Mouse (Mus musculus): ENCODE measurements around the gene Lrfn3. TPM values are rescaled to one million over a fixed set of nuclear protein-coding genes. Genes with fewer than 3 reads are reported as not detected.
A peak's percentile ranks its signal among the peaks of the same experiment; 100 is the strongest.

Gene Lrfn3
- total RNA-seq, 1 experiment = 2.6 TPM

DNA sequence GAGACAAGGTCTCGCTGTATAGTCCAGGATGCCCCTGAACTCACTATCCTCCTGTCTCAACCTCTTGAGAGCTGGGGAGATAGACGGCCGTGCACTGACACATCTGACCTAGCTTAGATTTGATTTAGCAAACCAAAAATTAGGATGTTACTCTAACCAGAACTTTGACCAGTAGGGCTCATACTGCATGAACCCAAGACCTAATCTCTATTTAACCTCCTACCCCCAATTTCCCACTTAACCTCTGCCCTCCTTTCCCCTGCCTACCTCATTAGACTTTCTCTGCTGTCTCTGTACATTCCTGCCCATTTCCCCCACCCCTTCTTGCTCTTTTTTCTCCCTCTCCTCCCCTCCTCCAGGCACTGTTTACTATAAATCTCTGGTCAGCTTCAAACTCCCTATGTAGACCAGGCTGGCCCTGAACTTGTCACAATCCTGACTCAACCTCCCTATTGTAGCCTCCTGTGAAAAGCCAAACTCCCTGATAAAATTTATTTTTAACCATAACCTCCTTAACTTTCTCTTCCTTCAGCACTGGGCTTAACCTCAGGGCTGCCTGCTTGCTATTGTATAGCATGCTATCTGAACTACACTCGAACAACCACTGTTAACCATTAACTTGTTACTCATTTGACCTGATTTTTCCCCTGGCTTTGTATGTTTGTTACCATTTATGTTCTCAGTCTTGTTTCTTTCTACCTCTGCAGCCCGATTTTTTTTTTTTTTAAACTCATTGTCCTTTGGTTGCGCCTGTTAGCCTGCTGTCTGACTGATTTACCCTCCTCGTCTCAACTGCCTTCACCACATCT is 4.0 kb downstream of the Lrfn3 start:
- TF ChIP-seq ZNF384 (IDR thresholded peaks at IDR 0.05; ENCODE audit: low read depth, low read length) (no peak), CHD2 (IDR thresholded peaks at IDR 0.05; ENCODE audit: low read depth, low read length) (no peak)
- H3K27ac ChIP-seq (ENCODE audit: insufficient read depth, low read depth, low read length, poor library complexity, severe bottlenecking) = no peak overlapping the region
- no peak overlapping the region for H3K4me3 ChIP-seq (ENCODE audit: insufficient read depth in 1 of 2, low read depth in 1 of 2, low read length in 2 of 2, poor library complexity in 1 of 2, severe bottlenecking in 1 of 2)
- no peaks in the 10 kb centered on the region for H3K9me3 ChIP-seq (ENCODE audit: control insufficient read depth, insufficient read depth, low read depth, low read length)
- peaks cover 0 to 15% of the 10 kb centered on the region in 2 experiments; a peak in 2 of 4 replicates for H3K4me1 ChIP-seq (ENCODE audit: control insufficient read depth in 2 of 2, insufficient read depth in 2 of 2, low read length in 2 of 2, poor library complexity in 1 of 2)
- in situ Hi-C loops (cut with MboI; ENCODE audit: low sequenced_read_pairs in 2 of 2, unreplicated experiment in 2 of 2) = no loop called here
- H3K9ac ChIP-seq (ENCODE audit: insufficient read depth, low read depth, low read length, poor library complexity, severe bottlenecking) = no peak overlapping the region
- no peak for DNase-seq (ENCODE audit: low read depth, low spot score)
- H3K36me3 ChIP-seq (ENCODE audit: control insufficient read depth, insufficient read depth, low read length, poor library complexity, severe bottlenecking) = no peaks in the 10 kb centered on the region

DNA sequence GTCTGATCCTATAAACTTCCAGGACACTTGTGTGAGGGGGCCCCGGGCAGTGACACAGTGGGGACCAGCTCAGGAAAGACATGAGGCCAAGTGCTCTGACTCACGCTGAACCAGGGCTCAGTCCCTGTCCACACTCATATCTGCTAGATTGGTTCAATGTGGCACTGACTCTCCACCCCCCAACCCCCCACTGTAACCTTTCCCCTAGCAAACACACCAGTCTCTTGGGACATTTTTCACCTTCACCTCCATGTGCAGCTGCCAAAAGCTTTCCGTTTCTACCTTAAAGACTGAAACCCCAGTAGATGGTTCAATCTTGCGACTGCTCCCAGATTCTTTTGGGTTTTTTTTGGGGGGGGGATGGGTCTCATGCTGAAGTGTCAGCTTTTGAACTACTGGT is 8.5 kb downstream of the Lrfn3 start:
- TF ChIP-seq HCFC1 (IDR thresholded peaks at IDR 0.05; ENCODE audit: borderline replicate concordance, insufficient read depth, low read length) (no peak), ZC3H11A (IDR thresholded peaks at IDR 0.05; ENCODE audit: borderline replicate concordance, low read depth, low read length) (no peak), ZNF384 (IDR thresholded peaks at IDR 0.05; ENCODE audit: low read depth, low read length) (no peak), CHD2 (IDR thresholded peaks at IDR 0.05; ENCODE audit: low read depth, low read length) (no peak), MAFK (IDR thresholded peaks at IDR 0.05; ENCODE audit: insufficient read depth, low read depth, low read length) (no peak)
- Histone ChIP-seq H3K9ac (ENCODE audit: insufficient read depth, low read depth, low read length, poor library complexity, severe bottlenecking) (no peak overlapping the region), H3K36me3 (ENCODE audit: control insufficient read depth, insufficient read depth, low read length, poor library complexity, severe bottlenecking) (no peaks in the 10 kb centered on the region), H3K4me1 (ENCODE audit: control insufficient read depth in 2 of 2, insufficient read depth in 2 of 2, low read length in 2 of 2, poor library complexity in 1 of 2) (peaks cover 0 to 13% of the 10 kb centered on the region in 2 experiments; a peak in 2 of 4 replicates), H3K27ac (ENCODE audit: insufficient read depth, low read depth, low read length, poor library complexity, severe bottlenecking) (no peak overlapping the region), H3K4me3 (ENCODE audit: insufficient read depth in 1 of 2, low read depth in 1 of 2, low read length in 2 of 2, poor library complexity in 1 of 2, severe bottlenecking in 1 of 2) (no peak overlapping the region), H3K9me3 (ENCODE audit: control insufficient read depth, insufficient read depth, low read depth, low read length) (no peaks in the 10 kb centered on the region)
- no peak for DNase-seq (ENCODE audit: low read depth, low spot score)
- in situ Hi-C loops (cut with MboI; ENCODE audit: low sequenced_read_pairs in 2 of 2, unreplicated experiment in 2 of 2) = no loop called here

- Histone ChIP-seq H3K36me3 (ENCODE audit: control insufficient read depth, insufficient read depth, low read length, poor library complexity, severe bottlenecking) (no peaks in the 10 kb centered on the region), H3K4me1 (ENCODE audit: control insufficient read depth in 2 of 2, insufficient read depth in 2 of 2, low read length in 2 of 2, poor library complexity in 1 of 2) (peaks cover 0 to 13% of the 10 kb centered on the region in 2 experiments; a peak in 2 of 4 replicates), H3K4me3 (ENCODE audit: insufficient read depth in 1 of 2, low read depth in 1 of 2, low read length in 2 of 2, poor library complexity in 1 of 2, severe bottlenecking in 1 of 2) (no peak overlapping the region), H3K9ac (ENCODE audit: insufficient read depth, low read depth, low read length, poor library complexity, severe bottlenecking) (no peak overlapping the region), H3K9me3 (ENCODE audit: control insufficient read depth, insufficient read depth, low read depth, low read length) (no peaks in the 10 kb centered on the region), H3K27ac (ENCODE audit: insufficient read depth, low read depth, low read length, poor library complexity, severe bottlenecking) (no peak overlapping the region)
- TF ChIP-seq ZC3H11A (IDR thresholded peaks at IDR 0.05; ENCODE audit: borderline replicate concordance, low read depth, low read length) = no peak
- TF ChIP-seq CHD2 (IDR thresholded peaks at IDR 0.05; ENCODE audit: low read depth, low read length) = no peak
- TF ChIP-seq HCFC1 (IDR thresholded peaks at IDR 0.05; ENCODE audit: borderline replicate concordance, insufficient read depth, low read length) = no peak
- no peak for TF ChIP-seq MAFK (IDR thresholded peaks at IDR 0.05; ENCODE audit: insufficient read depth, low read depth, low read length)
- TF ChIP-seq ZNF384 (IDR thresholded peaks at IDR 0.05; ENCODE audit: low read depth, low read length) = no peak
- in situ Hi-C loops (cut with MboI; ENCODE audit: low sequenced_read_pairs in 2 of 2, unreplicated experiment in 2 of 2) = no loop called here
- DNase-seq (ENCODE audit: low read depth, low spot score) = peak; percentile 88
These were observed 9.2 kb downstream of the Lrfn3 start for GRCm38 (mm10) chr7:30353279-30353822.

DNA sequence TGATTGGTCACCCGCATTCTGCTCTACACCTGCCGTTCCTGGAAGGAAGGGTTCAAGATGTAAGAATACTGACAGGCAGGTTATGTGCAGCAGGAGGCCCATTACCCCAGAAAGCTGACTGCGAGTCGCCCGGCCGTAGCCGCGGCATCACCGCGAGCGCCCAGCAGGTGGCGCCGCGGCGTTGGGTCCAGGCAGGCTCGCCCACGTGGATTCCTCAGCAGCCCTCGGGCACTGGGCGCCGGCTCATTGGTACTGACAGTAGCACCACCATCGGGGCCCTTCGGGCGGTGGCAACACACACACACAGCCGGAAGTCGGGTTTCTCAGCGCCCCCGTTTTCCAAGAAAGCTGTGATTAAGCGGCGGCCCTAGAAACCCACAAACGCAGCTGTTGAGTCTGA is 14.7 kb downstream of the Lrfn3 start:
- 0 out of 2 replicates have a peak overlapping the region, but pooled peaks have one; percentile 34 for H3K9ac ChIP-seq (ENCODE audit: insufficient read depth, low read depth, low read length, poor library complexity, severe bottlenecking)
- H3K9me3 ChIP-seq (ENCODE audit: control insufficient read depth, insufficient read depth, low read depth, low read length) = no peaks in the 10 kb centered on the region
- no peak overlapping the region for H3K27ac ChIP-seq (ENCODE audit: insufficient read depth, low read depth, low read length, poor library complexity, severe bottlenecking)
- no peaks in the 10 kb centered on the region for H3K36me3 ChIP-seq (ENCODE audit: control insufficient read depth, insufficient read depth, low read length, poor library complexity, severe bottlenecking)
- DNase-seq (ENCODE audit: low read depth, low spot score) = peak; percentile 65
- peaks cover 0 to 9% of the 10 kb centered on the region in 2 experiments; a peak in 2 of 4 replicates for H3K4me1 ChIP-seq (ENCODE audit: control insufficient read depth in 2 of 2, insufficient read depth in 2 of 2, low read length in 2 of 2, poor library complexity in 1 of 2)
- H3K4me3 ChIP-seq (ENCODE audit: insufficient read depth in 1 of 2, low read depth in 1 of 2, low read length in 2 of 2, poor library complexity in 1 of 2, severe bottlenecking in 1 of 2) = peak overlapping the region; percentile 29 to 49; a peak in 3 of 4 replicates
- in situ Hi-C loops (cut with MboI; ENCODE audit: low sequenced_read_pairs in 2 of 2, unreplicated experiment in 2 of 2) = no loop called here
- no peak for TF ChIP-seq MAFK (IDR thresholded peaks at IDR 0.05; ENCODE audit: insufficient read depth, low read depth, low read length)
- 0 out of 2 replicates have a peak, but pooled peaks have one; percentile 36 for TF ChIP-seq HCFC1 (IDR thresholded peaks at IDR 0.05; ENCODE audit: borderline replicate concordance, insufficient read depth, low read length)
- TF ChIP-seq CHD2 (IDR thresholded peaks at IDR 0.05; ENCODE audit: low read depth, low read length) = no peak
- no peak for TF ChIP-seq ZNF384 (IDR thresholded peaks at IDR 0.05; ENCODE audit: low read depth, low read length)
- TF ChIP-seq ZC3H11A (IDR thresholded peaks at IDR 0.05; ENCODE audit: borderline replicate concordance, low read depth, low read length) = peak; percentile 37; the same call in 1 of the 2 replicates

Measured in ES-E14 (cell line).